Mouse (Mus musculus): Measurements from ENCODE around the gene Fam171a1. TPM values are rescaled to one million over a fixed set of nuclear protein-coding genes. Genes with fewer than 3 reads are reported as not detected.
"Not testable (repeated sequence)": the region's sequence is repeated elsewhere in the genome, so short reads cannot be mapped to it uniquely, and the experiment has no call there.

Gene Fam171a1
- polyA plus RNA-seq (2014; fragmentation: Nextera tagmentation; extraction: Ambion mirVana): 25.3 and 26.1 TPM in 2 replicates

DNA sequence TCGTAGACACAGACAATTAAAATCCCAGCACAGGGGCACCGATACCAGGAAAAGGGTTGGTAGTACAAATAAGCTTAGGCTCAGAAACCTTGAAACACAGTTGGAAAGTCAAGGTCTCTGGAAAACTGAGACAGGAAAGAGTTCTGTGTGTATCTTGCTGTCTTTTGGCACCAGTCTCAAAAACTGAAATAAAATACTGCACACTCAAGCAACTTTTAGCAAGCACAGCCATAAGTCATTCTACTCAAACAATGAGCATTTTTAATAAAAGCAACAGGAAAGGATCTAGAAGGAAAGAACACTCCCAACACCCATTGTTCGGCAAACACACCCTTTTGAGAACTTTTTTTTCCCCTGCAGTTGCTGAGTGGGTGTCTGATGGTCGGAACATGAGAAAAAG, at the start of gene Fam171a1:
TSS of gene Fam171a1 (plus strand) at position 359 of the 400 bp plus-strand sequence.
- no peak for ATAC-seq (ENCODE audit: insufficient number of reproducible peaks, insufficient read depth, low FRiP score, low read depth)
- H3K4me3 ChIP-seq (ENCODE audit: control insufficient read depth in 1 of 2, insufficient read depth in 1 of 2, low read depth in 1 of 2, low read length in 2 of 2): no peak within 1 kb of the TSS
- H3K9ac ChIP-seq (ENCODE audit: low read length): no peak within 1 kb of the TSS
- H3K4me2 ChIP-seq (ENCODE audit: low read length): no peak within 1 kb of the TSS
- WGBS: 63% methylated on average over 4 of the region's 4 CpGs
- no peaks in the 10 kb centered on the region for H3K9me3 ChIP-seq (ENCODE audit: control insufficient read depth, low read length)
- peaks cover 0 to 2% of the 10 kb centered on the region in 2 experiments; a peak in 3 of 4 replicates for H3K4me1 ChIP-seq (ENCODE audit: control insufficient read depth in 2 of 2, insufficient read depth in 2 of 2, low read length in 2 of 2)
- H3K36me3 ChIP-seq (ENCODE audit: control insufficient read depth, insufficient read depth, low read length): no peaks in the 10 kb centered on the region
- no peaks in the 10 kb centered on the region for H3K27me3 ChIP-seq (ENCODE audit: control insufficient read depth, insufficient read depth, low read length)
- H3K27ac ChIP-seq (replicated peaks in 1 of 2; ENCODE audit: control insufficient read depth in 1 of 2, insufficient read depth in 1 of 2, low read depth in 2 of 2, low read length in 2 of 2): 0 out of 4 replicates have a peak within 1 kb of the TSS, but pooled peaks have one; percentile 3 to 36

GRCm38 (mm10) chr2:3069140-3069539, 44.9 kb upstream of the Fam171a1 start:
- WGBS: 88% methylated on average over 1 of the region's 1 CpGs
- Histone ChIP-seq H3K9ac (ENCODE audit: low read length) (no peak overlapping the region), H3K4me2 (ENCODE audit: low read length) (no peak overlapping the region), H3K27me3 (ENCODE audit: control insufficient read depth, insufficient read depth, low read length) (no peaks in the 10 kb centered on the region), H3K27ac (replicated peaks in 1 of 2; ENCODE audit: control insufficient read depth in 1 of 2, insufficient read depth in 1 of 2, low read depth in 2 of 2, low read length in 2 of 2) (no peak overlapping the region), H3K36me3 (ENCODE audit: control insufficient read depth, insufficient read depth, low read length) (no peaks in the 10 kb centered on the region), H3K9me3 (ENCODE audit: control insufficient read depth, low read length) (peaks cover 3% of the 10 kb centered on the region; the same call in 1 of the 2 replicates), H3K4me1 (ENCODE audit: control insufficient read depth in 2 of 2, insufficient read depth in 2 of 2, low read length in 2 of 2) (no peaks in the 10 kb centered on the region), H3K4me3 (ENCODE audit: control insufficient read depth in 1 of 2, insufficient read depth in 1 of 2, low read depth in 1 of 2, low read length in 2 of 2) (no peak overlapping the region)
- no peak for ATAC-seq (ENCODE audit: insufficient number of reproducible peaks, insufficient read depth, low FRiP score, low read depth)

DNA sequence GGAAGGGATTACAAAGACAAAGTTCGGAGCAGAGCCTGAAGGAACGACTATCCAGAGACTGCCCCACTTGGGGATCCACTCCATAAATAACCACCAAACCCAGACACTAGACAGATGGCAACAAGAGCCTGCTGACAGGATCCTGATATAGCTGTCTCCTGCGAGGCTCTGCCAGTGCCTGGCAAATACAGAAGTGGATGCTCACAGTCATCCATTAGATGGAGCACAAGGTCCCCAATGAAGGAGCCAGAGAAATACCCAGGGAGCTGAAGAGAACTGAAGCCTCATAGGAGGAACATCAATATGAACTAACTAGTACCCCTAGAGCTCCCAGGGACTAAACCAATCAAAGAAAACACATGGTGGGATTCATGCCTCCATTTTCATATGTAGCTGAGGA, 25.7 kb upstream of the Fam171a1 start:
- not testable (repeated sequence) for H3K27ac ChIP-seq (replicated peaks in 1 of 2; ENCODE audit: control insufficient read depth in 1 of 2, insufficient read depth in 1 of 2, low read depth in 2 of 2, low read length in 2 of 2); H3K9me3 ChIP-seq (ENCODE audit: control insufficient read depth, low read length); H3K9ac ChIP-seq (ENCODE audit: low read length); H3K27me3 ChIP-seq (ENCODE audit: control insufficient read depth, insufficient read depth, low read length); H3K4me2 ChIP-seq (ENCODE audit: low read length); H3K4me3 ChIP-seq (ENCODE audit: control insufficient read depth in 1 of 2, insufficient read depth in 1 of 2, low read depth in 1 of 2, low read length in 2 of 2); H3K4me1 ChIP-seq (ENCODE audit: control insufficient read depth in 2 of 2, insufficient read depth in 2 of 2, low read length in 2 of 2); H3K36me3 ChIP-seq (ENCODE audit: control insufficient read depth, insufficient read depth, low read length); ATAC-seq (ENCODE audit: insufficient number of reproducible peaks, insufficient read depth, low FRiP score, low read depth)
- 31% methylated on average over 3 of the region's 3 CpGs for WGBS

GRCm38 (mm10) chr2:3089274-3089673, 24.8 kb upstream of the Fam171a1 start:
- Histone ChIP-seq H3K4me3 (ENCODE audit: control insufficient read depth in 1 of 2, insufficient read depth in 1 of 2, low read depth in 1 of 2, low read length in 2 of 2) (no peak overlapping the region), H3K27me3 (ENCODE audit: control insufficient read depth, insufficient read depth, low read length) (no peaks in the 10 kb centered on the region), H3K4me1 (ENCODE audit: control insufficient read depth in 2 of 2, insufficient read depth in 2 of 2, low read length in 2 of 2) (no peaks in the 10 kb centered on the region), H3K4me2 (ENCODE audit: low read length) (no peak overlapping the region), H3K36me3 (ENCODE audit: control insufficient read depth, insufficient read depth, low read length) (no peaks in the 10 kb centered on the region), H3K27ac (replicated peaks in 1 of 2; ENCODE audit: control insufficient read depth in 1 of 2, insufficient read depth in 1 of 2, low read depth in 2 of 2, low read length in 2 of 2) (no peak overlapping the region), H3K9ac (ENCODE audit: low read length) (no peak overlapping the region), H3K9me3 (ENCODE audit: control insufficient read depth, low read length) (no peaks in the 10 kb centered on the region)
- no peak for ATAC-seq (ENCODE audit: insufficient number of reproducible peaks, insufficient read depth, low FRiP score, low read depth)
- WGBS: 10% methylated on average over 1 of the region's 1 CpGs

GRCm38 (mm10) chr2:3096101-3096500, 17.9 kb upstream of the Fam171a1 start:
- Histone ChIP-seq H3K4me3 (ENCODE audit: control insufficient read depth in 1 of 2, insufficient read depth in 1 of 2, low read depth in 1 of 2, low read length in 2 of 2) (no peak overlapping the region), H3K4me1 (ENCODE audit: control insufficient read depth in 2 of 2, insufficient read depth in 2 of 2, low read length in 2 of 2) (no peaks in the 10 kb centered on the region), H3K27me3 (ENCODE audit: control insufficient read depth, insufficient read depth, low read length) (no peaks in the 10 kb centered on the region), H3K9ac (ENCODE audit: low read length) (no peak overlapping the region), H3K36me3 (ENCODE audit: control insufficient read depth, insufficient read depth, low read length) (no peaks in the 10 kb centered on the region), H3K9me3 (ENCODE audit: control insufficient read depth, low read length) (no peaks in the 10 kb centered on the region), H3K4me2 (ENCODE audit: low read length) (no peak overlapping the region), H3K27ac (replicated peaks in 1 of 2; ENCODE audit: control insufficient read depth in 1 of 2, insufficient read depth in 1 of 2, low read depth in 2 of 2, low read length in 2 of 2) (no peak overlapping the region)
- no peak for ATAC-seq (ENCODE audit: insufficient number of reproducible peaks, insufficient read depth, low FRiP score, low read depth)
- 59% methylated on average over 1 of the region's 1 CpGs for WGBS

- H3K9me3 ChIP-seq (ENCODE audit: control insufficient read depth, low read length): no peaks in the 10 kb centered on the region
- no peak for ATAC-seq (ENCODE audit: insufficient number of reproducible peaks, insufficient read depth, low FRiP score, low read depth)
- no peak overlapping the region for H3K27ac ChIP-seq (replicated peaks in 1 of 2; ENCODE audit: control insufficient read depth in 1 of 2, insufficient read depth in 1 of 2, low read depth in 2 of 2, low read length in 2 of 2)
- 72% methylated on average over 4 of the region's 4 CpGs for WGBS
- no peak overlapping the region for H3K4me3 ChIP-seq (ENCODE audit: control insufficient read depth in 1 of 2, insufficient read depth in 1 of 2, low read depth in 1 of 2, low read length in 2 of 2)
- H3K4me2 ChIP-seq (ENCODE audit: low read length): no peak overlapping the region
- no peaks in the 10 kb centered on the region for H3K27me3 ChIP-seq (ENCODE audit: control insufficient read depth, insufficient read depth, low read length)
- no peaks in the 10 kb centered on the region for H3K4me1 ChIP-seq (ENCODE audit: control insufficient read depth in 2 of 2, insufficient read depth in 2 of 2, low read length in 2 of 2)
- no peak overlapping the region for H3K9ac ChIP-seq (ENCODE audit: low read length)
- H3K36me3 ChIP-seq (ENCODE audit: control insufficient read depth, insufficient read depth, low read length): no peaks in the 10 kb centered on the region
Observed at GRCm38 (mm10) chr2:3099971-3100370, 14.1 kb upstream of the Fam171a1 start.

GRCm38 (mm10) chr2:3101292-3101957, 12.6 kb upstream of the Fam171a1 start:
- H3K27me3 ChIP-seq (ENCODE audit: control insufficient read depth, insufficient read depth, low read length): no peaks in the 10 kb centered on the region
- no peaks in the 10 kb centered on the region for H3K9me3 ChIP-seq (ENCODE audit: control insufficient read depth, low read length)
- no peaks in the 10 kb centered on the region for H3K36me3 ChIP-seq (ENCODE audit: control insufficient read depth, insufficient read depth, low read length)
- ATAC-seq (ENCODE audit: insufficient number of reproducible peaks, insufficient read depth, low FRiP score, low read depth): no peak
- 68% methylated on average over 2 of the region's 2 CpGs for WGBS
- no peak overlapping the region for H3K4me3 ChIP-seq (ENCODE audit: control insufficient read depth in 1 of 2, insufficient read depth in 1 of 2, low read depth in 1 of 2, low read length in 2 of 2)
- H3K4me1 ChIP-seq (ENCODE audit: control insufficient read depth in 2 of 2, insufficient read depth in 2 of 2, low read length in 2 of 2): no peaks in the 10 kb centered on the region
- no peak overlapping the region for H3K27ac ChIP-seq (replicated peaks in 1 of 2; ENCODE audit: control insufficient read depth in 1 of 2, insufficient read depth in 1 of 2, low read depth in 2 of 2, low read length in 2 of 2)
- H3K9ac ChIP-seq (ENCODE audit: low read length): no peak overlapping the region
- no peak overlapping the region for H3K4me2 ChIP-seq (ENCODE audit: low read length)

DNA sequence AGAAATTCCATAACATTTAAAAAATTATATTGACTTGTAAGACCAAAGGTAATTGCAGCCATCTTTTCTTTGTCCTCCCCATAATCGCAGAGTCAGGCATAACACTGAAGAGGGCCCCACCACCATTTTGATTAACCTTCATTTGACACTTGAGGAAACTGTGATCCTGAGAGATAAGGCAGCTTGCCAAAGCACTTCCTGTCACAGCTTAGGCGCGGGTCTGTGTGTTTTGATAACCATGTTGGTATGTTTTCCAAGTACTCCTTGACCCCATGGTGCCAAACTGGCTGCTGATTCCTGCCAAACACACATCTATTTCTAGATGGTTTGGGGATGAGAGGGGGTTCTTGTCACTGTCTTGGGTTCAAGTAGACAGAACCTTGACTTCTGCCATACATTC, 11.7 kb upstream of the Fam171a1 start:
- 26% methylated on average over 3 of the region's 3 CpGs for WGBS
- Histone ChIP-seq H3K9me3 (ENCODE audit: control insufficient read depth, low read length) (no peaks in the 10 kb centered on the region), H3K4me3 (ENCODE audit: control insufficient read depth in 1 of 2, insufficient read depth in 1 of 2, low read depth in 1 of 2, low read length in 2 of 2) (no peak overlapping the region), H3K36me3 (ENCODE audit: control insufficient read depth, insufficient read depth, low read length) (no peaks in the 10 kb centered on the region), H3K4me2 (ENCODE audit: low read length) (no peak overlapping the region), H3K9ac (ENCODE audit: low read length) (no peak overlapping the region), H3K4me1 (ENCODE audit: control insufficient read depth in 2 of 2, insufficient read depth in 2 of 2, low read length in 2 of 2) (no peaks in the 10 kb centered on the region), H3K27me3 (ENCODE audit: control insufficient read depth, insufficient read depth, low read length) (no peaks in the 10 kb centered on the region), H3K27ac (replicated peaks in 1 of 2; ENCODE audit: control insufficient read depth in 1 of 2, insufficient read depth in 1 of 2, low read depth in 2 of 2, low read length in 2 of 2) (no peak overlapping the region)
- ATAC-seq (ENCODE audit: insufficient number of reproducible peaks, insufficient read depth, low FRiP score, low read depth): no peak
